Mouse (Mus musculus): ENCODE results near the gene Lrrc52.

Gene Lrrc52

GRCm38 (mm10) chr1:167466765-167467426 lies at the start of gene Lrrc52:
TSS of gene Lrrc52 (minus strand) at chr1:167466780.
- DNase-seq (ENCODE audit: low spot score): no peak

DNA sequence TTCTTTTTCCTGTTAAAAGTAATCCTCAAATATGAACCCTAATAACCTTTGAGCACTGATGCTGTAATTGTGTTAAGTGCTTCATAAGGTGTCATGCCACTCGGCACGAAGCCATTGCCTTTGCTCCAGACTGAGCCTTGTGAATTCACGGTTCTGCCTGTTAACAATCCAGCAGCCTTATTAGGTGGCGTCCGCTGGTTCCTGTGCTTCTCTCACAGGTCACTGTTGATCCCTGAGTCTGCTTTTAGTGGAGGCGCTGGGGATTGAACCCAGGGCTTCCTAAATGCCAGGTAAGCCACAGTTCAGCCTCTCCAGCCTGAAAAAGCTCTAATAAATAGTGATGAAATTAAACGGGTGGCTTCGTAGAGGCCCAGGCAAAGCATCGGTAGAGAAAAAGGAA lies 45.0 kb upstream of the Lrrc52 start:
- no peak for DNase-seq (ENCODE audit: low spot score)

DNA sequence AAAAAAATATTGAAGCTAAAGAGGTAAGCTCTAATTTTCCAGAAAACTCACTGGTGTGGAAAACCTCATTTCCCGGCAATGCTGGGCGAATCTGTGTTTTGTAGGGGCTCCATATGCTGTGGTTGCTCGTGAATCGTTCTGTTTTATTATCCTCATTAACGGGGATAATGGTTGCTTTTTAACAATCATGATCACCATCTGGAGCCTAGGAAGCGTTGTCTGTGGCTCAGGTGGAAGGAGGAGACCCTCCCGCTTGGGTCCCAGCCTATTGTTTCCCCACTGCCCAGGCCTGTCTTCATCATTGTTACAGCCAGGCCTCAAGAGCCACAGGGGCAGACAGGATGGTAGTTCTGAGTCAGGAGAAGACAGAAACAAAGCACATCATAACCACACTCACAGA lies 39.5 kb upstream of the Lrrc52 start:
- DNase-seq (ENCODE audit: low spot score): no peak

DNA sequence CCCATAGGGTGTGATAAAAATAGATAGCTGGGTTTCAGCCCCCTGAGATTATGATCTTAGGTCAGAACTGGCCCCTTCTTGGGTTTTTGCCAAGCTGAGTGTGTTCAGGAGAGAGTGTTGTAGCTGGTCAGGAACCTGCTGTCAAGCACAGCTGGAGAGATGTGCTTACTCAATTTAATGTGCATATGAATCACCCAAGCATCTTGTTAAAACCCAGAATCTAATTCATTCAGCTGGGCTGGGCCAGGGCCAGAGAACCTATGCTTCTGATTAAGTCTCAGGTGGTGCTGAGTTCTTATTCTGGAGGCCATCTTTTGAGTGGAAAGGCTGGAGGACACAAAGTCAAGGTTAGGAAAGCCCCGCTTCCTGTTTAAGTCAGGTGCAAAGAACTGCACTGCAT lies 38.8 kb upstream of the Lrrc52 start:
- no peak for DNase-seq (ENCODE audit: low spot score)

DNA sequence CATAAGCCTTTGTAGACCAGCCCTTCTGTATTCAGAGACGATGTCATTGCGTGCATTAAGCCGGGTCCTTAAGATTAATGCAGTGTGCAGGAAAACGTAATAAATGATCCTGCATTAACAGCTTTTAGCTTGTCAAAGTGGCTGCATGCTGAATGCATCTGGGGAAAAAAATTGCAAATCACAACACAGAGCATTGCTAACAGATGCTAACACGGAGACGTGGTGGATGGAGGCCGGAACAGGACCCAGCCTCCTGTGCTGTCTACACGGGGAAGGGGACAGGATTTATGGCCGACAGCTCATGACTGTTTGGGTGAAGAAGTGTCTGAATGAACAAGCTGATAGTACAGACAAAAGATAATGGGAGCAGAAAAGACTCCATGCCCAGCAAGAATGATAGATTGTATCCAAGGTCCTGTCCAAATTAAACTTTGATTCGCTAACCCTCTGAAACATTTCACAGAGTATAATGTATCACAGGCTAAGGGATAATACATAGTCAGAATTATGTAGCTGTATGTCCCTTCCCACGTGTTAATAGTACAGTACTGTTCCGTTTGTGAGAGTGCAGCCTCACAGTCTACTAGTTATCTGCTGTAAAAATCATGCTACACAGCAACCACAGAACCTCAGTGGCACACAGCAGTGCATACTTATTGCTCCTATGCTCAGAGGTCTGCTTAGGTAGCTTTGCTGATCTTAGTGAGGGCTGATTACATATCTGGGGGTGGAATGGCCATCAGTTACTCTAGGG lies 32.7 kb upstream of the Lrrc52 start:
- DNase-seq (ENCODE audit: low spot score): no peak

GRCm38 (mm10) chr1:167497991-167498390 lies 31.4 kb upstream of the Lrrc52 start:
- DNase-seq (ENCODE audit: low spot score): no peak

DNA sequence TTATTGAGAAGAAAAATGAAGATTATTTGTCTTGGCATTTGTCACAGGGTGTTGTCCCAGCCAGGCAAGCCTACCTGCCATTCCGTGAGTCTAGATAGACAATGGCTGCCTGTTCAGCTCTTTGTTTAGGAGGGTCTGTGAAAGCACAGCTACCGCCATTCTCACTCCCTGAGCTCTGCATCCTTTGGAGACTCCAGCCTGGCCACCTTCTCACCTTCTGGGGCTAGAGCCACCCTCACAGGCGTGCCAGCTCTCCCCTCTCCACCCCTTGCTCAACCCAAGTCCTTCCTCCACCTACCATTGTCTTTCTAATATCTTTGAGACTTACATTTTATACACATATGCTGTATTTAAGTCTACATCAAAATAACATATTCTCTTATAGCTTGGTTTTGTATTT lies 31.0 kb upstream of the Lrrc52 start:
- no peak for DNase-seq (ENCODE audit: low spot score)

DNA sequence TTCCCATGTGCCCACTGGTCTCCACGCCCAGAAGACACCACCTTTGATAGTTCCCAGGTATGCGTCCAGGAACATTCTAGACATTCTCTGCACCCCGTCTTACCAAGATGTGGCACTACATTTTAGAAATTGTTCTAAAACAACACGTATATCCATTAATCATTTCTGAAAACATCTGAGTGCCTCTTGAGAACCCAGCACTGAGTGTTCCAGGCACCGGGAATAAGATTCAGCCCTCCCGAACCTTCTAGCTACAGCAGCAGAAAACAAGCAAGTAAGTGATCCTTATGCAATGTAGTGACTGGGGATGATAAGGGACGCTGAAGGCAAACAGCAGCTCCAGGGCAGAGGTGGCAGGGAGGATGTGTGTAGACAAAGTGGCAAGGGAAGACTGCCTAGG lies 24.9 kb upstream of the Lrrc52 start:
- DNase-seq (ENCODE audit: low spot score): no peak

GRCm38 (mm10) chr1:167487933-167488332 lies 21.4 kb upstream of the Lrrc52 start:
- DNase-seq (ENCODE audit: low spot score): no peak

- no peak for DNase-seq (ENCODE audit: low spot score)
Measured at GRCm38 (mm10) chr1:167486959-167487680, 20.5 kb upstream of the Lrrc52 start.

GRCm38 (mm10) chr1:167482863-167483262 lies 16.3 kb upstream of the Lrrc52 start:
- DNase-seq (ENCODE audit: low spot score): no peak

- DNase-seq (ENCODE audit: low spot score): no peak
Measured at GRCm38 (mm10) chr1:167473585-167473984, 7.0 kb upstream of the Lrrc52 start.

DNA sequence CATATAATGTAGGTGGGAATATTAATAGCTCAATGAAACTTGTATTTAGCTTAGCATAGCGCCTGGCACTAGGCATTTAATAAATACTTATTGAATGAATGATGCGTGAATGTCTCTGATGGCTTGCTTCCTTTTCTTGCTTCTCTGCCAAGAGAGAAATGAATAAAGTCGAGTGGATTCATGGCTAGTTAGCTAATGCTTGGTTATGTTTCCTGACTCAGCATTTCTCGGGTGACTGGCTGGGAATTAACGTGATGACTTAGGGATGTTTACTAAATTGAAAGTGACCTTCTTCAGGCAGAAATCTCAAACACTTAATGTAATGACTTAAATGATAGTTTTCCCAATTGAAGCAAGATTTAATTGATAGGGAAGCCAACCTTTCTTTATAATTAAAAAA lies 1.3 kb upstream of the Lrrc52 start:
- DNase-seq (ENCODE audit: low spot score): no peak

DNA sequence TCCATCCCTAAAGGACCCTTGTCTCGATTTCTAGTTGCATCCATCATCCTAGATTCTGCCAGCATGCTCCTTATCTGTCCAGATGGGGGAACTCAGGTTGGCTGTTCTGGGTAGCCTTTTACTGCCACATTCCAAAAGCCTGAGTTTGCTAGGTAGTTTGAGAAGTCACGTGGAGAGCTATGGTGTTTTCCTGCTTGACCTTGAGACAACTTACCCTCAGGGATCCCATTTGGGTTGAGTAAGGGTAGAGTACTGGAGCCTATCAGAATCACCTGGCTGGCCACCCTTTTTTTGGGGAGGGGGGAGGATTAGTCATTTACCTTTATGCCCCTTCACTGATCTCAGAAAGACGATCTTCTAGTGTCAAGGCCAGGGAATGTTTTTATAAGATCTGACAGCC lies 9.3 kb downstream of the Lrrc52 start:
- no peak for DNase-seq (ENCODE audit: low spot score)

DNA sequence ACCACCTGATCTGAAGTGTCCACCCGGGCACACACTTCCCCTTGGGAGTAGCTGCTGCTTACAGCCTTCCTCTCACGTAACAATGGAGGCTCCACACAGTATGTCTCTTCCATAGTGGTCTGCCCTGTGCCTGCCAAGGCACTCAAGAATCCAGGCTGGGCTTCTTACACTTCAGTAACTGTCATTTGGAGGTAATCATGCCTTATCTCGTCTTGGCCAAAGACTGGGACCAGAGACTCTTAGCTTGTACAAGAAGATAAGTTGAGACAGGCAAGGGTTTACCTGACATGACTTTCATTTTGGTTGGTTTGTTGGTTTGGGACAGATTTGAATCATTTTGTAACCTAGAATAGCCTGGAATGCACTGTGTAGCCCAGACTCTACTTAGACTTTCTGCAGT lies 13.5 kb downstream of the Lrrc52 start:
- no peak for DNase-seq (ENCODE audit: low spot score)

GRCm38 (mm10) chr1:167452456-167452855 lies 14.1 kb downstream of the Lrrc52 start:
- no peak for DNase-seq (ENCODE audit: low spot score)

GRCm38 (mm10) chr1:167448598-167448997 lies 18.0 kb downstream of the Lrrc52 start:
- DNase-seq (ENCODE audit: low spot score): no peak

GRCm38 (mm10) chr1:167448088-167448487 lies 18.5 kb downstream of the Lrrc52 start:
- DNase-seq (ENCODE audit: low spot score): no peak

GRCm38 (mm10) chr1:167446516-167446915 lies 20.1 kb downstream of the Lrrc52 start:
- no peak for DNase-seq (ENCODE audit: low spot score)

DNA sequence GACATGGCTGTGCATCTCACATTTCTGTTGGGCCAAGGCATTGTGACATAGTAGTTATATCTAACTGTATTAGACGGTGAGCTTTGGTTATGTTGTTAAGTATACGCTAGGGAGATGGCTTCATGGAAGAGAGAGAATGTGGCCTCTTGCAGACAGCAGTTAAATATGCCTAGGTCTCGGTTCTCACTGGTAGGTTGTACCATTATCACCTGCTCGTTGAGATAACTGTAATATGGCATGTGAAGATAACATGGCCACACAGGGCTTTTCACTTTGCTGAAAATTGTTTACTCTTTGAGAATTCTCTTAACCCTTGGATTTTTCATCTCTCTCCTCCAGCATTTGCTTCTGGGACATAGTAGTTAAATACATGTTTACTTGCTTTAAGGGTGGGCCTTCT lies 21.4 kb downstream of the Lrrc52 start:
- no peak for DNase-seq (ENCODE audit: low spot score)

DNA sequence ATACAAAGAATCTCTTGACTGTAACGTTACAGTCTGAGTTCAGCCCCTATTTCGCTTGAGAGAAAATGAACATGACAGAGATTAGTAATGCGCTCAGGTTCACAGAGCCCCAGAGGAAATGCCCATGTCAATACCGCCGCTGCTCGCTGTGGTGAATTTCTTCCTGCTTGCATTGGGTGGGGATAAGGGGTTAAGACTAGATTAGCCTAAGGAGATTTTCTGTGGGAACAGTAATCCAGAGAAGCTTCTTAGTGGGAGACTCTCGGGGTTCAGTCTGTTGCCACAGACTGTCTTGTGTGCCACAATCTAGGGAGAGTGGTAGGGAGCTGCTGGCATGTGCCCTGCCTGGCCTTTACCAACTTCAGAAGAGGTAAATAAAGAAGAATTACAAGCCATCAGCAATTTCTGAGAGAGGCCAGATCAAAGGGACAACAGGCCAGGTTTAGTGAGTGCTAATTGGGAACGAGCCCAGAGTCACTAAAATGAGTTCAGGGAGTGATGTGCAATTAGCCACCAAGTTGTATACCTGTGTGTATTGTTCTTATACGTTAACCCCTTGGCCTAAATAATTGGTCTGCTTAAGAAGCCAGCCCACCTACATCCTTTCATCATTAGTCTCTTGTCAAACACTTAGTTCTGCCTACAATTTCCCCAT lies 28.2 kb downstream of the Lrrc52 start:
- no peak for DNase-seq (ENCODE audit: low spot score)

DNA sequence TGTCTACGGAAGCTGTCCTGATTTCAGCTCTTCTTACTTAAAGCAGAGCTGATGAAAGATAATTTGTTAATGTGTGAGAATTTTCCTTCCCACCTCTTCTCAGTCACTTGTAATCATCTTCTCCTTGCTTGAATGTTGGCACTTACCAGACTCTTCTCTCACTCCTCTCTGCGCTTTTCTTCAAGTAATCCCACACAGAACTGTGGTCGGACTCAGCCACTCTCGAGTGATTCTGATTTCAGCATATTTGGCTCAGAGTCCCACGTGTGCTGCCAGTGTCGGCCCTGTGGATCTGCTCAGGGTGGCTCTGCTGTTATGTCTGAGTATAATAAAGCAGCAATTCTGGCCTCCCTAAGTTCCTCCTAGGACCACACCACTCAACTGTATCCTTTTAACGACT lies 29.5 kb downstream of the Lrrc52 start:
- DNase-seq (ENCODE audit: low spot score): no peak
